Mouse (Mus musculus): ENCODE results near the gene Hsd11b1. TPM values are rescaled to one million over a fixed set of nuclear protein-coding genes. Genes with fewer than 3 reads are reported as not detected.

Hsd11b1 gene
- total and polyA plus RNA-seq, 2 experiments from 2014 or later: 1.6 to 7.3 TPM

DNA sequence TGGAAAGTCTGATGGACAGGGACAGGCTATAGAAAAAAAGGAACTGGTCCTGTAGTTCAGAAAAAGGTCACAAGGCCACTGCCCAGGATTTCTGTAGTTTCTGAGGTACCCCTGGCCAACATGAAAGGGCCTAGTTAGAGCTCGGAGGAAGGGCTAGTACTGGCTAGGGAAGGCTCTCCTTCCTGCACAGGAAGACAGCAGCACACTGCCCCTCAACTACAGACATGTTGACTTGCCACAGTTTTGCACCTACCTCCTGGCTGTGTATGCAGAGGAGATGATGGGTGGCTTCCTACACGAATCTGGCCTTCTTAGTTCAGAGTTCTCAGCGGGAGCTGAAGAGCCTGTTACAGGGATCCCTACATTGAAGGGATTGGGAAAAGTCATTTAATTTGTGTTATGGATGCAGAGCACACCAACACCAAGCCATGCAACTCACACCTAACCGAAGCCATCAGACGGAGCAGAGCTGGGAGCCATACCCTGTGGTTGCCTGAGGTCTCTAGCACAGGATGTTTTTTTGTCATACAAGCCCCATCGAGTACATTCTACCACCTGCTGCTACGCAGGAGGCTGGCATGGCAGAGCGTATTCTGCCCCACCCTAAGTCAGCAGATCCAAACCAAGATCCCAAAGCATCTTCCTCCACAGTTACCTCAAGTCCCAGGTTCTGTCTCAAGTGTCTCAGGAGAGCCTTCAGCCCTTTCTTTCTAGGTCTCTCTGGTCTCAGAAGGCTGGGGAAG, 63.1 kb downstream of the Hsd11b1 start:
- Histone ChIP-seq H3K4me1 (ENCODE audit: control insufficient read depth, insufficient read depth) (no peaks in the 10 kb centered on the region), H3K9ac (replicated peaks; ENCODE audit: low read depth, low read length) (no peak overlapping the region), H3K9me3 (replicated peaks; ENCODE audit: control insufficient read depth, low read length) (no peaks in the 10 kb centered on the region), H3K36me3 (replicated peaks; ENCODE audit: control insufficient read depth, insufficient read depth, low read length) (no peaks in the 10 kb centered on the region), H3K27me3 (ENCODE audit: control insufficient read depth, insufficient read depth, low read length) (no peaks in the 10 kb centered on the region), H3K4me2 (ENCODE audit: low read depth, low read length) (peak overlapping the region; percentile 37; the same call in 1 of the 2 replicates), H3K4me3 (ENCODE audit: low read depth, low read length) (peak overlapping the region; percentile 30; the same call in 1 of the 2 replicates), H3K27ac (ENCODE audit: low read depth) (peak overlapping the region; percentile 71; the same call in 1 of the 2 replicates)
- TF ChIP-seq CTCF (IDR thresholded peaks at IDR 0.05; ENCODE audit: low read depth) (no peak), EP300 (IDR thresholded peaks at IDR 0.05; ENCODE audit: low read depth) (no peak)
- ATAC-seq (ENCODE audit: insufficient read depth, low read depth) (no peak), DNase-seq (ENCODE audit: low spot score) (no peak)
- 72% methylated on average over 8 of the region's 8 CpGs for WGBS

DNA sequence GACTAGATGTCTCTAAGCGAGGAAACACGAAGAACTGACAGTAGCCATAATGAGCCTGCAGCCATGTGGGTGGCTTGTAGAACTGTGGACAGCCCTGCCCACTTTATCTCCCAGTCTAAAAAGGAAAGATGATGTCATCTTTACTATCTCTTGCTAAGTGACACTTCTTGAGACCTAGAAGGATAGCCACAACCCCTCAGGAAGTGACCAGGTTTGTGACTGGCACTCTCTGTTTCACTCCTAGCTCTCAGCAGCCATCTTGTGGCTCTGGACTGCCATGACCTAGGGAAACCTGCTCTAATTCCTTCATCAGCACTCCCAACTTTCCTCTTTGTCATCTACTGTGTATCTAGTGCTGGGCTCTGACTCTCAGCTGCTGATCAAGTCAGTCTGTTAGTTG, 65.6 kb downstream of the Hsd11b1 start:
- H3K27me3 ChIP-seq (ENCODE audit: control insufficient read depth, insufficient read depth, low read length): no peaks in the 10 kb centered on the region
- peak; percentile 59 for DNase-seq (ENCODE audit: low spot score)
- H3K9me3 ChIP-seq (replicated peaks; ENCODE audit: control insufficient read depth, low read length): no peaks in the 10 kb centered on the region
- H3K36me3 ChIP-seq (replicated peaks; ENCODE audit: control insufficient read depth, insufficient read depth, low read length): no peaks in the 10 kb centered on the region
- TF ChIP-seq CTCF (IDR thresholded peaks at IDR 0.05; ENCODE audit: low read depth): peak; percentile 48
- no peak for TF ChIP-seq EP300 (IDR thresholded peaks at IDR 0.05; ENCODE audit: low read depth)
- no peak overlapping the region for H3K4me3 ChIP-seq (ENCODE audit: low read depth, low read length)
- WGBS: 78% methylated on average over 2 of the region's 2 CpGs
- ATAC-seq (ENCODE audit: insufficient read depth, low read depth): peak; percentile 43; the same call in 1 of the 2 replicates
- no peaks in the 10 kb centered on the region for H3K4me1 ChIP-seq (ENCODE audit: control insufficient read depth, insufficient read depth)
- H3K9ac ChIP-seq (replicated peaks; ENCODE audit: low read depth, low read length): no peak overlapping the region
- H3K4me2 ChIP-seq (ENCODE audit: low read depth, low read length): no peak overlapping the region
- H3K27ac ChIP-seq (ENCODE audit: low read depth): no peak overlapping the region

DNA sequence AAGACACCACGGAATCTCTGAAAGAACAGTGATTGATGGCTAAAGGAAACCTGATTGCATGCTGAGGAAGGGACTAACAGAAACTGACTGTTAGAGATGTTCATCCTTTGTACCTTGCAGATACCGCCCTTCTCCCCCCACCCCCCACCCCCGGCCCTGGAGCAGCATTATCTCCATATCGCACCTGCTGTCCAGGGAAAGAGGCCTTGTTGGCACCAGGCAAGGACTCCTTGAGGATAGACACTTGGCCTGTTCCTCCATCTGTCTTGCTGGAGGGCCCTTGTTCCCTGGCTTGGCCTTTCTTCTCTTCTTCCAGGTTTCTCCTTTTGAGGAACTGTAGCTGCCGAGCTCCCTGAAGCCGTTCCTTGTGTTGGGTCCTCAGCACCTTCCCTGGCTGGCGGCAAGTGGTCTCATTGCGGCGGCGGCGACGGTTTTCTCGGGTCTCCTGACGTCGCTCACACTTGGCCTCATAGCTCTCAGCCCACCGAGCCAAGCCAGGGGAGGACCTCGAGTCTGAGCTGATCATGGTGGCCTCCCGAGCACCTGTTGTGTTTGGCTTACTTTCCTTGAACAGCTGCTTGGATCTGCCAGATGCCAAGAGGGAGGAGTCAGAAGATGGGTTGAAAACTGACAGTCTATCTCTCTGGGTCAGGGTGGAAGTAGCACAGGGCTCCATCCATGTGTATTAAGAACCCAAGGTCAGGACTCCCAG, 66.2 kb downstream of the Hsd11b1 start:
- no peak overlapping the region for H3K4me2 ChIP-seq (ENCODE audit: low read depth, low read length)
- TF ChIP-seq EP300 (IDR thresholded peaks at IDR 0.05; ENCODE audit: low read depth) (no peak), CTCF (IDR thresholded peaks at IDR 0.05; ENCODE audit: low read depth) (no peak)
- 86% methylated on average over 18 of the region's 18 CpGs for WGBS
- no peaks in the 10 kb centered on the region for H3K36me3 ChIP-seq (replicated peaks; ENCODE audit: control insufficient read depth, insufficient read depth, low read length)
- H3K9ac ChIP-seq (replicated peaks; ENCODE audit: low read depth, low read length): no peak overlapping the region
- no peaks in the 10 kb centered on the region for H3K27me3 ChIP-seq (ENCODE audit: control insufficient read depth, insufficient read depth, low read length)
- no peaks in the 10 kb centered on the region for H3K4me1 ChIP-seq (ENCODE audit: control insufficient read depth, insufficient read depth)
- no peaks in the 10 kb centered on the region for H3K9me3 ChIP-seq (replicated peaks; ENCODE audit: control insufficient read depth, low read length)
- H3K4me3 ChIP-seq (ENCODE audit: low read depth, low read length): no peak overlapping the region
- H3K27ac ChIP-seq (ENCODE audit: low read depth): no peak overlapping the region
- peak; percentile 13; the same call in 1 of the 2 replicates for ATAC-seq (ENCODE audit: insufficient read depth, low read depth)
- no peak for DNase-seq (ENCODE audit: low spot score)

DNA sequence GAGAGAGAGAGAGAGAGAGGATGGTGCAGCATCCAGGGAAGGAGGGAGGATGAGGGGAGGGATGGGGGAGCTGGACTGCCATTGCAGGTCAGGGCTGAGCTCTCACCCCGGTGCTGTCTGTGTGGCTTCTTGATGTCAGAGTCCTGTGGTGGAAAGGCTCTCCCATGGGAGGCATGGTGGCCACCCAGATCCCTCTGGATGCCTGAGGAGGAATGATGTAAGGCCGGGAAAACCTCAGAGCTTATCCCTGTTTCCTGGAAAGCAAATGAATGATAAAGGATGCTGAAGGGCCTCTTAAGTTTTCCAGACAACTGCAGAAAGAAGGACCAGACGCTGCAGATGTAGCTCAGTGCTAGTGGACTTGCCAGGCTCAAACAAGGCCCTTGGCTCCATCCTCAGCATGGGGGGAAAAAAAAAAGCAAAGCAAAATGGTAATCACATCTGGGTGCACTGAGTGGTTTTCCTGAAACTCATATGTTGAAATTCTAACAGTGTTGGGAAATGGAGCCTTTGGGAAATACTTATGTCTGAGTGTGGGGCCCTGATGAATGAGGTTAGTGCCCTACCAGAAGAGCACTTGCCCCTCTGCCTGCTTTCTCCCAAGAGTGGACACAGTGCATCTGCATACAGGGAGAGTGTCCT, 68.6 kb downstream of the Hsd11b1 start:
- TF ChIP-seq EP300 (IDR thresholded peaks at IDR 0.05; ENCODE audit: low read depth) (no peak), CTCF (IDR thresholded peaks at IDR 0.05; ENCODE audit: low read depth) (no peak)
- DNase-seq (ENCODE audit: low spot score) (no peak), ATAC-seq (ENCODE audit: insufficient read depth, low read depth) (no peak)
- Histone ChIP-seq H3K4me2 (ENCODE audit: low read depth, low read length) (no peak overlapping the region), H3K27ac (ENCODE audit: low read depth) (no peak overlapping the region), H3K27me3 (ENCODE audit: control insufficient read depth, insufficient read depth, low read length) (no peaks in the 10 kb centered on the region), H3K9me3 (replicated peaks; ENCODE audit: control insufficient read depth, low read length) (no peaks in the 10 kb centered on the region), H3K9ac (replicated peaks; ENCODE audit: low read depth, low read length) (no peak overlapping the region), H3K4me3 (ENCODE audit: low read depth, low read length) (no peak overlapping the region), H3K36me3 (replicated peaks; ENCODE audit: control insufficient read depth, insufficient read depth, low read length) (no peaks in the 10 kb centered on the region), H3K4me1 (ENCODE audit: control insufficient read depth, insufficient read depth) (peaks cover 17% of the 10 kb centered on the region)
- WGBS: 37% methylated on average over 3 of the region's 3 CpGs

DNA sequence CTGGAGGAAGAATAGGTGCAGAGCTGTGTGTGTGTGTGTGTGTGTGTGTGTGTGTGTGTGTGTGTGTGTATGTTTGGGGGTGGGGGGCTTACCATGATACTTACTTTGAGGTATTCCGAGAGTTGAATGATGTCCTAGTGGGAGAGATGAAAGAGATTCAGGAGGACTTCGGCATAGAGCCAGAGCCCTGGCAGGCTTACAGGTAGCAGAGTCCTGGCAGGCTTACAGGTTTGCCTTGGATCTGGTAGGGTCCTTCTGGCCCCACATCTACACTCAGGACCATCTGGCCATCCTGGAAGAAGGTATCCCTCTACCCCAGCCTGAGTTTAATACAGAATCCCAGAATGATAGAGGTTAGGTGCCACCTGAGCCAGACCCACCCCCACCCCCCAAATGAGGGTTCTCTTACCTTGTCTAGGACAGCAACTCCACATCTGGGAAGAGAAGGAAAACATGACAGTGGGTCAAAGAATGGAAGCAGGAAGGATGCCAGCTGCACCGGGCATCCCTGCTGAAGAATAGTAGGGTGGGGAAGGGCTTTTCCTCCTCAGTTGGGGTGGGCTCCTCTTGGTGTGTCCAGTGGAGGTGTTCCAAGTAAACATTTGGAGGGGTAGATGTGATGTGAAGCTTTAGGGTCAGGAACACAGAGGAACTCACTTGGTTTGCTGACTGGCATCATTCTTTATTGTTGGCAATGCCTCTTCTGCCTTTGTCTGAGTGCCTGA, 69.3 kb downstream of the Hsd11b1 start:
- Histone ChIP-seq H3K4me3 (ENCODE audit: low read depth, low read length) (no peak overlapping the region), H3K9me3 (replicated peaks; ENCODE audit: control insufficient read depth, low read length) (no peaks in the 10 kb centered on the region), H3K4me2 (ENCODE audit: low read depth, low read length) (no peak overlapping the region), H3K27me3 (ENCODE audit: control insufficient read depth, insufficient read depth, low read length) (no peaks in the 10 kb centered on the region), H3K4me1 (ENCODE audit: control insufficient read depth, insufficient read depth) (peaks cover 25% of the 10 kb centered on the region), H3K27ac (ENCODE audit: low read depth) (no peak overlapping the region), H3K36me3 (replicated peaks; ENCODE audit: control insufficient read depth, insufficient read depth, low read length) (no peaks in the 10 kb centered on the region), H3K9ac (replicated peaks; ENCODE audit: low read depth, low read length) (no peak overlapping the region)
- no peak for DNase-seq (ENCODE audit: low spot score)
- 78% methylated on average over 3 of the region's 3 CpGs for WGBS
- TF ChIP-seq EP300 (IDR thresholded peaks at IDR 0.05; ENCODE audit: low read depth) (no peak), CTCF (IDR thresholded peaks at IDR 0.05; ENCODE audit: low read depth) (no peak)
- ATAC-seq (ENCODE audit: insufficient read depth, low read depth): no peak

Data from heart, postnatal 0 days (tissue).